Mouse (Mus musculus) forebrain, embryonic 15.5 days (tissue): ENCODE measurements around the gene Lrmda. TPM values are rescaled to one million over a fixed set of nuclear protein-coding genes. Genes with fewer than 3 reads are reported as not detected.

Experiments used
- ATAC-seq: fragments of 200-750 bp; cut with Nextera tagmentation; replicated peaks from 2 replicates; pipeline ENCODE4 v1.8.0; 2017; ENCODE audit warnings: mild to moderate bottlenecking, moderate TSS enrichment, moderate library complexity
- H3K27ac ChIP-seq: fragments of 300-500 bp; sonication (generic); replicated peaks from 2 replicates; pipeline ENCODE4 v1.5.1; 2015; ENCODE audit warnings: mild to moderate bottlenecking, inconsistent platforms
- H3K27me3 ChIP-seq: fragments of 300-500 bp; sonication (generic); 2 replicates; pipeline ENCODE4 v1.6.1; 2015; ENCODE audit warnings: inconsistent platforms
- H3K36me3 ChIP-seq: fragments of 300-500 bp; sonication (generic); 2 replicates; pipeline ENCODE4 v1.6.1; 2015; ENCODE audit warnings: mild to moderate bottlenecking, inconsistent platforms
- H3K4me1 ChIP-seq: fragments of 300-500 bp; sonication (generic); 2 replicates; pipeline ENCODE4 v1.6.1; 2015; ENCODE audit warnings: inconsistent platforms
- H3K4me2 ChIP-seq: fragments of 300-500 bp; sonication (generic); replicated peaks from 2 replicates; pipeline ENCODE4 v1.6.1; 2015; ENCODE audit warnings: mild to moderate bottlenecking, inconsistent platforms
- H3K4me3 ChIP-seq: fragments of 300-500 bp; sonication (generic); 2 replicates; pipeline ENCODE4 v1.5.1; 2015; ENCODE audit warnings: mild to moderate bottlenecking, inconsistent platforms
- H3K9ac ChIP-seq: fragments of 300-500 bp; sonication (generic); replicated peaks from 2 replicates; pipeline ENCODE4 v1.6.1; 2015; ENCODE audit warnings: mild to moderate bottlenecking, inconsistent platforms
- H3K9me3 ChIP-seq: fragments of 300-500 bp; sonication (generic); 2 replicates; pipeline ENCODE4 v1.6.1; 2016; ENCODE audit warnings: inconsistent platforms
- WGBS: fragments of 180-500 bp; shearing (Covaris S2); methylation state at CpG from one replicate; pipeline ENCODE4 v1.1.7; 2015; ENCODE audit warnings: mixed read lengths; 5-methylcytosine and 5-hydroxymethylcytosine counted together
- polyA plus RNA-seq: library from polyadenylated mRNA; unstranded; fragments of >200 nt; fragmentation: Nextera tagmentation; extraction: Ambion mirVana; gene quantifications from 2 replicates; pipeline ENCODE4 v1.2.1, GENCODE M21; 2015

Lrmda gene
- polyA plus RNA-seq, 1 experiment from 2014 or later: 0.15 TPM

- peaks cover 25% of the 10 kb centered on the region for H3K4me1 ChIP-seq
- no peaks in the 10 kb centered on the region for H3K27me3 ChIP-seq
- H3K36me3 ChIP-seq: no peaks in the 10 kb centered on the region
- WGBS: 30% methylated on average over 5 of the region's 5 CpGs
- H3K9ac ChIP-seq: no peak overlapping the region
- peaks cover 6% of the 10 kb centered on the region; the same call in 1 of the 2 replicates for H3K9me3 ChIP-seq
- H3K27ac ChIP-seq: no peak overlapping the region
- H3K4me2 ChIP-seq: no peak overlapping the region
- ATAC-seq: no peak
- H3K4me3 ChIP-seq: no peak overlapping the region
Observed at GRCm38 (mm10) chr14:22598638-22599037, 579.1 kb downstream of the Lrmda start.

- Histone ChIP-seq H3K27ac (no peak overlapping the region), H3K4me1 (peaks cover 25% of the 10 kb centered on the region), H3K9ac (no peak overlapping the region), H3K4me2 (no peak overlapping the region), H3K27me3 (no peaks in the 10 kb centered on the region), H3K4me3 (no peak overlapping the region), H3K9me3 (peaks cover 6% of the 10 kb centered on the region; the same call in 1 of the 2 replicates), H3K36me3 (no peaks in the 10 kb centered on the region)
- 18% methylated on average over 3 of the region's 3 CpGs for WGBS
- ATAC-seq: no peak
Observed at GRCm38 (mm10) chr14:22600166-22600565, 580.7 kb downstream of the Lrmda start.

GRCm38 (mm10) chr14:22602308-22602707 lies 582.8 kb downstream of the Lrmda start:
- peaks cover 25% of the 10 kb centered on the region for H3K4me1 ChIP-seq
- 86% methylated on average over 2 of the region's 2 CpGs for WGBS
- no peak overlapping the region for H3K9ac ChIP-seq
- no peaks in the 10 kb centered on the region for H3K36me3 ChIP-seq
- no peak for ATAC-seq
- H3K9me3 ChIP-seq: no peaks in the 10 kb centered on the region
- no peak overlapping the region for H3K27ac ChIP-seq
- H3K27me3 ChIP-seq: no peaks in the 10 kb centered on the region
- no peak overlapping the region for H3K4me2 ChIP-seq
- no peak overlapping the region for H3K4me3 ChIP-seq

DNA sequence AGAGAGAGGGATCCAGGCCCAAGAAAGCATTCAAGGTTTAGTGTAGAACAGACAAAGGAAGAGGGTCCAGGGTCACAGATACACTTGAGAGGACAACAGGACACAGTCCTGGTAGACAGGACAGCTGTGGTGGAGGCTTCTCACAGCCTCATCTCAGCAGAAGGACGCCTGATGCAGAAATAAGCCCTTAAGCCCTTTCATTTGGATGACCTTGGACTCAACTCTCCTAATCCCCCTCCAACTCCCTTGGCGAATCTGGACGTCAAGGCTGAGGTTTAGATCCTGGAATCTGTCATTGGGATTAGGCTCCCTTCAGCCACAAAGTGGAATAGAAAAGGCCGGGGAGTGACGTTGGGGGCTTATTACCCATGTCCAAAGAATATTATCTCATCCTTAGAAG lies 589.1 kb downstream of the Lrmda start:
- Histone ChIP-seq H3K9me3 (no peaks in the 10 kb centered on the region), H3K36me3 (no peaks in the 10 kb centered on the region), H3K4me2 (no peak overlapping the region), H3K27me3 (no peaks in the 10 kb centered on the region), H3K27ac (no peak overlapping the region), H3K4me1 (no peaks in the 10 kb centered on the region), H3K9ac (no peak overlapping the region), H3K4me3 (no peak overlapping the region)
- WGBS: 58% methylated on average over 5 of the region's 5 CpGs
- no peak for ATAC-seq

- Histone ChIP-seq H3K27me3 (no peaks in the 10 kb centered on the region), H3K9me3 (no peaks in the 10 kb centered on the region), H3K27ac (no peak overlapping the region), H3K4me1 (no peaks in the 10 kb centered on the region), H3K36me3 (no peaks in the 10 kb centered on the region), H3K4me2 (no peak overlapping the region), H3K9ac (no peak overlapping the region), H3K4me3 (no peak overlapping the region)
- 85% methylated on average over 13 of the region's 13 CpGs for WGBS
- no peak for ATAC-seq
Observed at GRCm38 (mm10) chr14:22609261-22610245, 590.0 kb downstream of the Lrmda start.

DNA sequence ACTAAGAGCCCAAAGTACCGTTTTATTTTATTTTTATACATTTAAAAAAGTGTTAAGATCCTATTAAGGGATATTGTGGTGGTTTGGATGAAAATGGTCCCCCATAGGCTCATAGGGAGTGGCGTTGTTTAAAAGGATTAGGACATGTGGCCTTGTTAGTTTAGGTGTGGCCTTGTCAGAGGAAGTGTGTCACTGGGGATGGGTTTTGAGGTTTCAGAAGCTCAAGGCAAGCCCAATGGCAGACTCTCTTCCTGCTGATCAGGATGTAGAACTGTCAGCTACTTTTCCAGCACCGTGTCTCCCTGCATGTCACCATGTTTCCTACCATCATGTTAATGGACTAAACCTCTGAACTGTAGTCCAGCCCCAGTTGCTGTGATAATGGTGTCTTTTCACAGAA lies 591.5 kb downstream of the Lrmda start:
- Histone ChIP-seq H3K4me2 (no peak overlapping the region), H3K9me3 (no peaks in the 10 kb centered on the region), H3K27ac (no peak overlapping the region), H3K4me3 (no peak overlapping the region), H3K4me1 (no peaks in the 10 kb centered on the region), H3K36me3 (no peaks in the 10 kb centered on the region), H3K27me3 (no peaks in the 10 kb centered on the region), H3K9ac (no peak overlapping the region)
- no peak for ATAC-seq
- WGBS: 91% methylated on average over 3 of the region's 3 CpGs

GRCm38 (mm10) chr14:22620191-22620590 lies 600.7 kb downstream of the Lrmda start:
- Histone ChIP-seq H3K4me2 (no peak overlapping the region), H3K36me3 (no peaks in the 10 kb centered on the region), H3K9ac (no peak overlapping the region), H3K4me1 (no peaks in the 10 kb centered on the region), H3K27me3 (no peaks in the 10 kb centered on the region), H3K4me3 (no peak overlapping the region), H3K27ac (no peak overlapping the region), H3K9me3 (no peaks in the 10 kb centered on the region)
- no peak for ATAC-seq

- Histone ChIP-seq H3K27ac (no peak overlapping the region), H3K4me1 (no peaks in the 10 kb centered on the region), H3K4me3 (no peak overlapping the region), H3K9me3 (no peaks in the 10 kb centered on the region), H3K4me2 (no peak overlapping the region), H3K36me3 (no peaks in the 10 kb centered on the region), H3K27me3 (no peaks in the 10 kb centered on the region), H3K9ac (no peak overlapping the region)
- WGBS: 93% methylated on average over 3 of the region's 3 CpGs
- ATAC-seq: no peak
Observed at GRCm38 (mm10) chr14:22621941-22622340, 602.4 kb downstream of the Lrmda start.

DNA sequence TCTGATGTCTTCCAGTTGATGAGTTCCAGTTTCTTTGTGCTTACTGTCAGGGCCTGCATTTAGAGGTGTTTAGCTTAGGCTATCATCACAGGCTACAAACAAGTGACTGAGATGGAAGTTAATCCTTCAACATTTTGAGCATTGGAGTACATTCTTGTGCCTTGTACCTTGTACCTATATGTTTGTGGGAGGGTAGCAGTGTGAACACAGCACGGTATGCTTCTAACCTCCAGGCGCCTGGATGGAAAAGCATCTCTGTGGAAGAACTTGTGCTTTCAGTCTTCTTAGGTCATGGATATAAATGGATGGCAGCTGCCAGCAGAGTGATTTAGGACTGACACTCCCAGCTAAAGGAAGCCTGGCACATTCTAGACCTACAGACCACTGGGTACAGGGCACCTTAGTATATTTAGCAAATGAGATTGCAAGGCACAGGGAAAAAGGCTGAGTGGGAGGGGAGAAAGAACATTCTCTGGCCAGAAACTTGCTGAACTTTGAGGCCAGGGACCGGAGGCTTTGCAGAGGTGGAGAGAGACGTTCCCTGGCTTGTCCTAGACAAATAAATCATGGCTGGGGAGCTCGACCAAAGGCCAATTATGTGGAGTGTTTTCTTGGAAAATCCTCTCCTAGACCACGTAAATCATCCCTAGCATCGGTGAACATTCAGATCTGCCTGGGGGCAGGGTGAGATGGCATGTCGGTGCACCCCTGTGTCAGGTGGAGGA lies 607.8 kb downstream of the Lrmda start:
- Histone ChIP-seq H3K4me3 (no peak overlapping the region), H3K4me2 (no peak overlapping the region), H3K4me1 (no peaks in the 10 kb centered on the region), H3K9ac (no peak overlapping the region), H3K27me3 (no peaks in the 10 kb centered on the region), H3K36me3 (no peaks in the 10 kb centered on the region), H3K27ac (no peak overlapping the region), H3K9me3 (no peaks in the 10 kb centered on the region)
- 81% methylated on average over 8 of the region's 8 CpGs for WGBS
- ATAC-seq: no peak

DNA sequence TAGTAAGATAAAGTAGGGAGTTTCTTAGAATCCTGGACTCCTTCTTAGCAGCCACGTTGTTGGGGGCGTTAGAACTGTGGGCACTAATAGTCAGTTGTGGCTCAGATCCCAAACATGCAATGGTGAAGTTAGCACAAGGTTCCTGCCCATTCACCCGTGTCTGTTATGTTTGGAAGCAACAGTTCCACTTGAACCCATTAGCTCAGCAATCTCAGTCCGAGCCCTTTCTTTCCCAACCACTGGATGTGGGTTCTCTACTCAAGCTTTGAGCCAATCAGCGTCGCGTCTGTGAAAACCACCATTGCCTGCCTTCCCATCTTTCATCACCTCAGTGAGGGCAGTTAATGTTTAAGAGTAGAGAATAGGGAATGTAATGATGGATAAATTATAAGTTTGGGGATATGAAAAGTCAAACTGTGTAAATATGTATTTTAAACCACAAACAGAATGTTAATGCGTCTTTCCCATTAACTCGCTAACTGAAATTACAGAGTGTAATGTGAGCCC lies 610.9 kb downstream of the Lrmda start:
- 91% methylated on average over 9 of the region's 9 CpGs for WGBS
- ATAC-seq: no peak

DNA sequence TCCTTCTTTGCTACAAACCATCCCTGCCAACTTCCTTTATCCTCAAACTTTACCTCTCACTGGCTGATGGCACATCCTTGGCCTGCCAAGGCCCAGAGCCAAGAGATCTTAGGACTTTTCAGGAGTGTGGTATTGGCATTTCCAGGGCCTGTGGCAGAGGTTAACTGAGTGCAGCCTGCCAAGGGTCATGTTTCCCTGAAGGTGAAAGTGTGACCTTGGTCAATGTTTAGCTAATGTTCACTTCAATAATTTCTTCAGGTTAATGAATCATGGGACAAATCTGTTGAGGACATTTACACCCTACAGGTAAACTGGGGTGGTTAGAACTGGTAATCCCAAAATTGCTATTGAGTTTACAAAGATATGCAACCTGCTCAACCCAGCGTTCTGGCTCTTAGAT lies 614.1 kb downstream of the Lrmda start:
- Histone ChIP-seq H3K4me1 (no peaks in the 10 kb centered on the region), H3K27me3 (no peaks in the 10 kb centered on the region), H3K9me3 (no peaks in the 10 kb centered on the region), H3K4me2 (no peak overlapping the region), H3K27ac (no peak overlapping the region), H3K36me3 (no peaks in the 10 kb centered on the region), H3K9ac (no peak overlapping the region), H3K4me3 (no peak overlapping the region)
- 83% methylated on average over 1 of the region's 1 CpGs for WGBS
- ATAC-seq: no peak

More for the DNA sequence above, 610.9 kb downstream of the Lrmda start:
- H3K36me3 ChIP-seq: no peaks in the 10 kb centered on the region
- H3K27ac ChIP-seq: no peak overlapping the region
- H3K4me3 ChIP-seq: no peak overlapping the region
- H3K4me2 ChIP-seq: no peak overlapping the region
- no peaks in the 10 kb centered on the region for H3K27me3 ChIP-seq
- no peaks in the 10 kb centered on the region for H3K4me1 ChIP-seq
- no peaks in the 10 kb centered on the region for H3K9me3 ChIP-seq
- no peak overlapping the region for H3K9ac ChIP-seq

DNA sequence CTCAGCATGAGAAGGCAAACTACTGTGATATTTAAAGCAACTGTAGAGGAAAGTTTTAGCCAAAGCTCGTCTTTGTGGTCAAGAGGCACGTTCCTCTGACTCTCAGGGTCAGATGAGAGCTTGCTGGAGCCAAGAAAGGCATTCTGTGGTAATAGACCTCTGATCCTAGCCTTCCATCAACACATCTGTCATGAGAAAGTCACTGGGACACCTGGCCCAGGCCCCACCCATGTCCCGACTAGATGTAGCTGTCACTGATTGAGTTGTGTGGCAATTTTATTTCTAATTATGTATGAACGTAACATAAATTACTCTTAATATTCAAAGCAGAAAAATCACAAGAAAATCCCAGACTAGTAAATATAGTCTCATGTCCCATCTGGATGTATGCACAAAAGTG lies 624.0 kb downstream of the Lrmda start:
- Histone ChIP-seq H3K9me3 (no peaks in the 10 kb centered on the region), H3K36me3 (no peaks in the 10 kb centered on the region), H3K4me1 (no peaks in the 10 kb centered on the region), H3K4me2 (no peak overlapping the region), H3K9ac (no peak overlapping the region), H3K27ac (no peak overlapping the region), H3K27me3 (no peaks in the 10 kb centered on the region; the same call in 1 of the 2 replicates), H3K4me3 (no peak overlapping the region)
- 88% methylated on average over 4 of the region's 4 CpGs for WGBS
- no peak for ATAC-seq
